Mouse (Mus musculus): ENCODE results near the gene Cyp4f14.
"Not testable (repeated sequence)": the region's sequence is repeated elsewhere in the genome, so short reads cannot be mapped to it uniquely, and the experiment has no call there.

Gene Cyp4f14

DNA sequence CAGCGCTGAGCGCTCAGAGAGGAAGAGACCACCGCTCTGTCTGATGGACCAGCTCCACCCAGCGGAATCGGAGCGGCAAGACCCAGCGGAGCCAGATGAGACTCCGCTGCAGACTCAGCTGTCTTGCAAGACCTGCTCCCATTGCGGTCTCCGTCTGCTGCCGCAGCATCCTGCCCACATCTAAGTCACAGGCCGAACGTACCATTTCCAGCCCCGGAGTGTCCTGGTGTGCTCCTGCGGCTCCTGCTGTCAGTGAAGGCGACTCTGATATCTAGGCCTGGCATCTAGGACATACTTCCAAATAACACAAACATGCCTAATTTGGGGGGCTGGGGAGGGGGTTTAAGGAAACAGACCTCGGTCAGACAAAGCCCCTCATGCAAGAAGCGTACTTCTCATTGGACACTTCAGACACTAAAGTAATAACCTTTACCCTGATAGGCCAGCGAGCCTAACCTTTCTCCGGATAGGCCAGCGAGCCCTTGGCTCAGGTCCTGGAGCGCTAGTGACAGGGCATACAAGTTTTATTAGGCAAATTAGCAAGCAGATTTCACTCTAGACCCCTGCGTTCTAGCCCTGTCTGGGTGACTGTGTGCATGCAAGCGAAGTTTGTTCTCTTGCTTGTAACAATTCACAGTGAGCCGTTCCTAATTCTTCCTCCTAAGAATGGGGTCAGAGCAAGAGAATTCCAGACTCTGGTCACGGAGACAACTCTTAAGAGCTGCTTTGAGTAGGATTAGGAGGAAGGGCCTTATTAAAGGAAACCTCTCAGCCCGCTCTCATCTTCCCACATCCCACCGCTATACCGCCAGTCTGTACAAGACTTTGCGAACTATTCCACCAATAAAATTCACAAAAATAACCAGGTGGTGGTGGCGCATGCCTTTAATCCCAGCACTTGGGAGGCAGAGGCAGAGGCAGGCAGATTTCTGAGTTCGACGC lies 25.6 kb downstream of the Cyp4f14 start, which contains the start of gene Zfp870:
Zfp870 (minus strand) TSS at position 404 of the 942 bp plus-strand sequence.
- DNase-seq (ENCODE audit: low read depth, low spot score) = peak; percentile 71

DNA sequence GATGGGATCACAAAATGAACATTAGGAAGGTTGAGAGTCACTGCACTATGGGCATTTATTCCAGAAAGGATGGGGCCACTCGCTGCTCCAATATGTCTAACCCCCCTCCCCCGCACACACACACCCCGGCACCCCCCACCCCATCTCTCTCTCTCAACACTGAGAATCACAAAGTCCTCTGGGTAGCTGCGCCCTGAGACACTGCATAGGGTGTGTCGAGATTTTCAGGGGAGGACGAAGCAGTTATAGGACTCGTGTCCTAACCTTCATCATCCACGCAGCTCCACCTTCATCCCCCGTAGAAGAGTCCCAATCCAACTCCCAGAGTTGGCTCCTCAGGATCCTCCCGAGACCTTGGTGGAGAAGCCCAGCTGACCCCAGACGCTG lies 26.3 kb downstream of the Cyp4f14 start:
- DNase-seq (ENCODE audit: low read depth, low spot score) = no peak

DNA sequence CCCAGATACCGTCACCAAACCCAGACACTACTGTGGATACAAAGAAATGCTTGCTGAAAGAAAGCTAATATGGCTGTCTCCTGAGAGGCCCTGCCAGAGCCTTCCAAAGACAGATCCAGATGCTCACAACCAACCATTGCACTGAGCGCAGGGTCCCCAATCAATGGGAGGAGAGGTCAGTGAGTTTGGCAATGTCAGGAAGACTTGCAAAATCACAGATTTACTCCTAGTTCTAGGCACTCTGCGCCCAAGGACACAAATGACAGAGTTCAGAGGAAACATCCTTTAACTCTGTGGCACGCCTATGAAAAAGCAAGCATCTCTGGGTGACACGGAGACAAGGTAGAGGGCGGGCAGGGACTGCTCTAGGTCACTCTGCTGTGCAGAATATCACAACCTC lies 27.5 kb downstream of the Cyp4f14 start:
- no peak for DNase-seq (ENCODE audit: low read depth, low spot score)

DNA sequence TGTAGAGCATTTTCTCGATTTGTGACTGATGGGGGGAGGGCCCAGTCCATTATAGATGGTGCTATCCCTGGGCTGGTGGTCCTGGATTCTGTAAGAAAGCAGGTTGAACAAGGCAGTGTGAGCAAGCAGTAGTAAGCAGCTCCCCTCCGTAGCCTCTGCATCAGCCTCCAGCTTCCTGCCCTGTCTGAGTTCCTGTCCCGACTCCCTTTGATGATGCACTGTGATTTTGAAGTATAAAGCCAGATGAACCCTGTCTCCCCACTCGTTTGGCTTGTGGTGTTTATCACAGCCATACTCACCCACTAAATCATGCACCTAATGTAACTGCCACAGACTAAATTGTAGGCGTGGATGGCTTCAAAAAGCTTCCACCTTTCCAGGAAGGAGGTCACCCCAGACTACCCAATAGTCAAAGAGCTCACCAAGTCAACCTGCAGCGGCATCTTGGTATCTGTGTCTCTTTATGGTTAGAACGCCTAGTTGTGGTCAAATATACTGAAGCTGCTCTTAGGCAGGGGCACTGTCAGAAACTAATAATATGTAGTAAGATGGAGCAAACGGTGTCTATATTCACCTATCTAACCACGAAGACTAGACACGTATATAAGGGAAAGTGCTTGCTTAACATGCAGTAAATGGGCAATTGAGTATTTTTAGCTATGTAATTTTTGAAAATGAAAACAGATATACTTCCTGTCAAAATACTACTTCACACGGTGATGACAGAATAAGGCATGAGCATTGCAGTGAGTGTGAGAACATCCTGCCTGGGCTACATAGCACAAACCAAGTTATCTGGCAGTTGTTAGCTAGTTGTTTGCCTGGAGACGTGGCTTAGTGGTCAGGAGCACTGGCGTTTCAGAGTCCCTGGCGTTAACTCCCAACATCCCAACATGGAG lies 36.6 kb downstream of the Cyp4f14 start:
- DNase-seq (ENCODE audit: low read depth, low spot score) = no peak

DNA sequence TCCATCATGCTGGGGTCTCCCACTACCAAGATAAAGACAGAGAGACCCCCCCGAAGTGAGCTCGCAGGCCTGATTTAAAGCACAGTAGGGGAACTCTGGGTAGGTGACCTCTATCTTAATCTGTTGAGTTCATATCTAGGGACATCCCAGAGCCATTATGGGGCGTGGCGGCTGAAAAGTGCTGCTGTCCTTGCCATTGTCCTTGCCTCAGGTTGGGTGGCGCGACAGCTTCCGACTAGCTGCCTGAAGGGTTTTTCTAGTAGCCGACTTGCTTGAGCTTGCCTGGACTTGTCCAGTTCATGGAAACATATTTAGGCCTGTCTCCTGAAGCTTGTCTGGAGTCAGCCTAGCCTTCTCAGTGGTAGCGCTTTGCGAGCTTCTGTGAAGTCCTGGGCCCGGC lies 38.4 kb downstream of the Cyp4f14 start:
- DNase-seq (ENCODE audit: low read depth, low spot score) = no peak

DNA sequence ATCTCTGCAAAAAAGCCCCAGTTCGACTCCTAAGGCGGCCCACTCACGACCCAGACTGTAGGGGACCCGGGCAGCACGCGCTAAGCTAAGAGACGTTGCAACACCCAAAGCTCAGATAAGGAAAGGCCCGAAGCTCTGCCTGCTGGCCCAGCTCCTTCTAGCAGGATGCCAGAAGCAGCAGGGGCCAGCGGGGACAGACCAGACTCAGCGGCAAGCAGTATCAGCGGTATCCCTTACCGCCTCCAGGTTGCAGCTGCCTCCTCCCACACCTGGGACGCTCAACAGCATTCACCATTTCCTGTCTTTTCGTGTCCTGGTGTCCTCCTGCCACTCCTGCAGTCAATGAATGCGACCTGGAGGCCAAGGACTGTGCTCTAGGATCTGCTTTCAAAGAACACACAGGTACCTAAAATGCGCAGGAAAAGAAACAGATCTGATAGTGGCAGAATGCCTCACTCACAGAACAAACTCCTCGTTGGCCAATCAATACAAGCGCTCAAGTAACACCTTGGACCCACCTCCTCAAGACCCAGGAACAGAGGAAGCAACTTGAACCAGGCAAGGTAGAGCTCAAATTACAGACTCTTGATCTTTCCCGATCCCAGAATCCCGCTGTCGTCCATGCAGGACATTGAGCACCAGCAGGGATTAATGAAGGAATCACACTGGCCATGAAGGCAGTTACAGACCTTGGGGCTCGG lies 39.5 kb downstream of the Cyp4f14 start:
- peak; percentile 48 for DNase-seq (ENCODE audit: low read depth, low spot score)

DNA sequence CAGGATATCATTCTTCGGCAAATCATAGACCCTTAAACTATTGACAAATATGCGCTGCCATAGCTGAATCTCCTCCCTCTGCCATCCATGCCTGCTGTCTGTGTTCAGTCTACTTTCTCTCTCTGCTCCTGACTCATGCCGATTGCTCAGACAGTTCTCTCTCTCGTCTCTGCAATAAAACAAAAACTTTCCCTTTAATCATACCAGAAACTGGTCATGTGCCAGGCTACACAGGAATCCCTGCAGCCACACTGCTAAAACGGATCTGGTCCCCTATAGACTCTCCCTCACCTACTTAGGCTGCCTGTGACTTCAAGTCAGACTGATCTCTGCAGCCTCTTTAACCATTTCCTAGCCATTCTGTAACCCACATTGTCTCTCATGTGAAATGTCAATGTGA lies 44.4 kb downstream of the Cyp4f14 start:
- no peak for DNase-seq (ENCODE audit: low read depth, low spot score)

DNA sequence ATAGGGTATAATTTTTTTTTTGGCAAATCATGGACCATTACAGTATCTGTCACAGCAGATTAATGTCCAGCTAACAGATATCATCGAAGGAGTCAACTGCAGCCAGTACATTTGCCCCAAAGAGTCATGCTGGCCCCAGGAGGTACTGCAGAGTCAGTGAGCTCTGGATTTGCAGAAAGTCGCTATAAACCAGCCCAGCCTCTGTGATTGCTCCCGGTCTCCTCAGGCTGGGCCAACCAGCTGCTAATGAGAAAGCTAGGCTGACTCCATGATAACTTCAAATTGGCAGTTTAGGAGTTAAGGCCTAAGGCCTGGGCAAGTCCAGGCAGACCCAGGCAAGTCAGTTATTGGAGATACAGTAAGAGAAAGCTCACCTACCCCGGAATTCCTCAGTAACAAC lies 45.1 kb downstream of the Cyp4f14 start:
- no peak for DNase-seq (ENCODE audit: low read depth, low spot score)

DNA sequence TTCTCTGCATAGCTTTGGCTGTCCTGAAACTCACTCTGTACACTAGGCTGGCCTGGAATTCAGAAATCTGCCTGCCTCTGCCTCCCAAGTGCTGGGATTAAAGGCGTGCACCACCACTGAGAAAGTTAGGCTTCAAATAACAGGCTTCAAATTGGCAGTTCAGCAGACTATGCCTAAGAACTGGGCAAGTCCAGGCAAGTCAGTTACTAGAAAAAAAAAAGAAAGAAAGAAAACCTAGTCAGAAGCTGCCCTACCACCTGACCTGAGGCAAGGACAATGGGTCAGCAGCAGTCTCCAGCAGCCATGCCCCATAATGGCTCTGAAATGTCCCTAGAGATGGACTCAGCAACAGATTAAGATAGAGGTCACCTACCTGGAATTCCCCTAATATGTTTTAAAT lies 45.7 kb downstream of the Cyp4f14 start:
- no peak for DNase-seq (ENCODE audit: low read depth, low spot score)

DNA sequence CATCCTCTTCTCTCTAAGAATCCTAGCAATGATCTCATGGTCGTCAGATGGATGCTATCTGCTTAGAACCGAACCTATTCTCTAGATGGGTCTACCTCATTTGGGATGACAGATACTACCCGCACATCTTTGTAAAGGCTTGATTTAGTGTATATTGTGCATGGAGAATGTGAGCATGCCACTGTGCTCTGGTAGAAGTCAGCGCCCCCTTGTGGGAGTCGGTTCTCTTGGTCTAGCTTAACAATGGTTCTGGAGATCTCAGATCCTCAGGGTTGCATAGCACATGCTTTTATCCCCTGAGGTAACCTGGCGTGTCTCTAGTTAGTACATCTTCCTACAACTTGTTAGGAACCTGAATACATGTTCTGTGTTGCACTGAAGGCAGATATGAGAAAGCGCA lies 49.9 kb downstream of the Cyp4f14 start:
- DNase-seq (ENCODE audit: low read depth, low spot score) = not testable (repeated sequence)

DNA sequence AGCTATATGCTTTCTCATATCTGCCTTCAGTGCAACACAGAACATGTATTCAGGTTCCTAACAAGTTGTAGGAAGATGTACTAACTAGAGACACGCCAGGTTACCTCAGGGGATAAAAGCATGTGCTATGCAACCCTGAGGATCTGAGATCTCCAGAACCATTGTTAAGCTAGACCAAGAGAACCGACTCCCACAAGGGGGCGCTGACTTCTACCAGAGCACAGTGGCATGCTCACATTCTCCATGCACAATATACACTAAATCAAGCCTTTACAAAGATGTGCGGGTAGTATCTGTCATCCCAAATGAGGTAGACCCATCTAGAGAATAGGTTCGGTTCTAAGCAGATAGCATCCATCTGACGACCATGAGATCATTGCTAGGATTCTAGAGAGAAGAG lies 60.4 kb downstream of the Cyp4f14 start:
- not testable (repeated sequence) for DNase-seq (ENCODE audit: low read depth, low spot score)
